Mouse (Mus musculus) intestine, embryonic 15.5 days (tissue): ENCODE results near the gene Tnfaip2. TPM values are rescaled to one million over a fixed set of nuclear protein-coding genes. Genes with fewer than 3 reads are reported as not detected.

ENCODE experiments used
- ATAC-seq: fragments of 200-750 bp; cut with Nextera tagmentation; 2 replicates; pipeline ENCODE4 v1.8.0; 2017; ENCODE audit warnings: moderate TSS enrichment, moderate library complexity
- H3K27ac ChIP-seq: fragments of 300-500 bp; sonication (generic); 2 replicates; pipeline ENCODE4 v1.5.1; 2015; ENCODE audit warnings: mild to moderate bottlenecking, inconsistent platforms
- H3K27me3 ChIP-seq: fragments of 300-500 bp; sonication (generic); replicated peaks from 2 replicates; pipeline ENCODE4 v1.6.1; 2015; ENCODE audit warnings: inconsistent platforms
- H3K36me3 ChIP-seq: fragments of 300-500 bp; sonication (generic); 2 replicates; pipeline ENCODE4 v1.6.1; 2015; ENCODE audit warnings: inconsistent platforms
- H3K4me1 ChIP-seq: fragments of 300-500 bp; sonication (generic); replicated peaks from 2 replicates; pipeline ENCODE4 v1.6.1; 2015; ENCODE audit warnings: inconsistent platforms
- H3K4me2 ChIP-seq: fragments of 300-500 bp; sonication (generic); replicated peaks from 2 replicates; pipeline ENCODE4 v1.6.1; 2015; ENCODE audit warnings: mild to moderate bottlenecking, inconsistent platforms
- H3K4me3 ChIP-seq: fragments of 300-500 bp; sonication (generic); replicated peaks from 2 replicates; pipeline ENCODE4 v1.5.1; 2015; ENCODE audit warnings: inconsistent platforms
- H3K9ac ChIP-seq: fragments of 300-500 bp; sonication (generic); 2 replicates; pipeline ENCODE4 v1.6.1; 2015; ENCODE audit warnings: inconsistent platforms
- H3K9me3 ChIP-seq: fragments of 300-500 bp; sonication (generic); 2 replicates; pipeline ENCODE4 v1.6.1; 2016; ENCODE audit warnings: inconsistent platforms
- WGBS: fragments of 180-500 bp; shearing (Covaris S2); methylation state at CpG from one replicate; pipeline ENCODE4 v1.1.7; 2015; 5-methylcytosine and 5-hydroxymethylcytosine counted together
- polyA plus RNA-seq: library from polyadenylated mRNA; unstranded; fragments of >200 nt; fragmentation: Nextera tagmentation; extraction: Ambion mirVana; gene quantifications from 2 replicates; pipeline ENCODE4 v1.2.1, GENCODE M21; 2015

Gene Tnfaip2
- polyA plus RNA-seq, 1 experiment from 2014 or later: 5.7 TPM

GRCm38 (mm10) chr12:111450359-111450758, 8.1 kb downstream of the Tnfaip2 start:
- WGBS: 45% methylated on average over 6 of the region's 6 CpGs
- Histone ChIP-seq H3K9ac (no peak overlapping the region), H3K9me3 (no peaks in the 10 kb centered on the region), H3K27me3 (peaks cover 49% of the 10 kb centered on the region), H3K36me3 (no peaks in the 10 kb centered on the region), H3K4me2 (no peak overlapping the region), H3K27ac (no peak overlapping the region), H3K4me3 (no peak overlapping the region), H3K4me1 (peaks cover 55% of the 10 kb centered on the region)
- ATAC-seq: no peak

DNA sequence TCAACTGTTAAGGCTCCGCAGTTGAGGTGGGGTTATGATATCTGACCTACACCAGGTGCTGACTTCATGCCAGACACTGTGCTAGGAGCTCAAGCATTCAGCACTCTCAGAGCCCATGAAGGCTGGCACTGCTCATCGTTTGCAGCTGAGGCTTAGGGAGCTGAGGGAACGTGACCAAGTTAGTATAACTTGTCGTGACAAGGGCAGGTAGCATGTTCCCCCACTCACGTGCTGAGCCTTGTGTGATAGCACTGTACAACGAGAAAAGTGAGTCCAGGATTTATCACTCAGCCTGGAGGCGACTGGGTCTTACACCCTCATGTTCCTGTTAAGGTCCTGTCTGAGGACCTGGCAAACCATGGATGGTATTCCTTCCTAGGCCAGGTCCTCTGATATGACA, 9.3 kb downstream of the Tnfaip2 start:
- Histone ChIP-seq H3K27ac (no peak overlapping the region), H3K36me3 (no peaks in the 10 kb centered on the region), H3K4me2 (no peak overlapping the region), H3K27me3 (peaks cover 37% of the 10 kb centered on the region), H3K9ac (no peak overlapping the region), H3K4me1 (peaks cover 58% of the 10 kb centered on the region), H3K9me3 (no peaks in the 10 kb centered on the region), H3K4me3 (no peak overlapping the region)
- 88% methylated on average over 7 of the region's 7 CpGs for WGBS
- no peak for ATAC-seq

- Histone ChIP-seq H3K27ac (0 out of 2 replicates have a peak overlapping the region, but pooled peaks have one; percentile 22), H3K9ac (no peak overlapping the region), H3K4me2 (no peak overlapping the region), H3K9me3 (no peaks in the 10 kb centered on the region), H3K27me3 (peaks cover 13% of the 10 kb centered on the region), H3K36me3 (no peaks in the 10 kb centered on the region), H3K4me3 (no peak overlapping the region), H3K4me1 (peaks cover 45% of the 10 kb centered on the region)
- no peak for ATAC-seq
- 38% methylated on average over 4 of the region's 4 CpGs for WGBS
These were observed 11.8 kb downstream of the Tnfaip2 start for GRCm38 (mm10) chr12:111454021-111454420.

- H3K4me2 ChIP-seq: no peak overlapping the region
- H3K36me3 ChIP-seq: no peaks in the 10 kb centered on the region
- H3K9me3 ChIP-seq: no peaks in the 10 kb centered on the region
- no peak overlapping the region for H3K9ac ChIP-seq
- WGBS: 50% methylated on average over 10 of the region's 10 CpGs
- ATAC-seq: peak; percentile 52; the same call in 1 of the 2 replicates
- peaks cover 39% of the 10 kb centered on the region for H3K4me1 ChIP-seq
- H3K27me3 ChIP-seq: peaks cover 14% of the 10 kb centered on the region
- H3K27ac ChIP-seq: no peak overlapping the region
- no peak overlapping the region for H3K4me3 ChIP-seq
These were observed 12.4 kb downstream of the Tnfaip2 start for GRCm38 (mm10) chr12:111454543-111455280.

- H3K4me1 ChIP-seq: peaks cover 32% of the 10 kb centered on the region
- H3K4me2 ChIP-seq: no peak overlapping the region
- no peak overlapping the region for H3K27ac ChIP-seq
- H3K9ac ChIP-seq: no peak overlapping the region
- no peaks in the 10 kb centered on the region for H3K9me3 ChIP-seq
- H3K36me3 ChIP-seq: no peaks in the 10 kb centered on the region
- no peak; the same call in 1 of the 2 replicates for ATAC-seq
- H3K27me3 ChIP-seq: peaks cover 11% of the 10 kb centered on the region; the same call in 1 of the 2 replicates
- no peak overlapping the region for H3K4me3 ChIP-seq
- 56% methylated on average over 12 of the region's 12 CpGs for WGBS
These were observed 13.1 kb downstream of the Tnfaip2 start for GRCm38 (mm10) chr12:111455311-111455846.

GRCm38 (mm10) chr12:111455860-111456259, 13.6 kb downstream of the Tnfaip2 start:
- Histone ChIP-seq H3K4me2 (no peak overlapping the region), H3K9ac (no peak overlapping the region), H3K4me1 (peaks cover 28% of the 10 kb centered on the region), H3K4me3 (no peak overlapping the region), H3K9me3 (no peaks in the 10 kb centered on the region), H3K27ac (no peak overlapping the region), H3K27me3 (peaks cover 9% of the 10 kb centered on the region; the same call in 1 of the 2 replicates), H3K36me3 (no peaks in the 10 kb centered on the region)
- 63% methylated on average over 8 of the region's 8 CpGs for WGBS
- no peak for ATAC-seq

DNA sequence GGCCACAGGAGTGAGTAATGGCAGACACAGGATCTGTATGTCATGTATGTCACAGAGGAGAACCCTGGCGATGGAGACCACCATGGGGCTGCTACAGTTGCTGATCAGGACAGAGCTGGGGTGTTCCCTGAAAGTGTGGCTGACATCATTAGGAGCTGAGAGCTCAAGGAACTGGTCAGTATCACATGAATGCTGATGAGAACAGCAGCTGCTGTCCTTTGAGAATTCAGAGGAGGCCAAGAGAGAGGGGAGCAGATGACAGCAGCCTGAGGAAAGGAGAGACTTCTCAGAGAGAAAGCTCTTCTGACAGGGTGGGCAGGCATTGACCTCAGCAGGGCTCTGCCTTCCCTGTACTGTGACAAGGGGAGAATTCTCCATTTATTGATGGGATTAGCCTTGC, 15.5 kb downstream of the Tnfaip2 start:
- no peak for ATAC-seq
- 88% methylated on average over 1 of the region's 1 CpGs for WGBS
- Histone ChIP-seq H3K9me3 (no peaks in the 10 kb centered on the region), H3K4me3 (no peak overlapping the region), H3K9ac (no peak overlapping the region), H3K4me1 (peaks cover 35% of the 10 kb centered on the region), H3K36me3 (no peaks in the 10 kb centered on the region), H3K27me3 (peaks cover 10% of the 10 kb centered on the region; the same call in 1 of the 2 replicates), H3K27ac (no peak overlapping the region), H3K4me2 (no peak overlapping the region)

DNA sequence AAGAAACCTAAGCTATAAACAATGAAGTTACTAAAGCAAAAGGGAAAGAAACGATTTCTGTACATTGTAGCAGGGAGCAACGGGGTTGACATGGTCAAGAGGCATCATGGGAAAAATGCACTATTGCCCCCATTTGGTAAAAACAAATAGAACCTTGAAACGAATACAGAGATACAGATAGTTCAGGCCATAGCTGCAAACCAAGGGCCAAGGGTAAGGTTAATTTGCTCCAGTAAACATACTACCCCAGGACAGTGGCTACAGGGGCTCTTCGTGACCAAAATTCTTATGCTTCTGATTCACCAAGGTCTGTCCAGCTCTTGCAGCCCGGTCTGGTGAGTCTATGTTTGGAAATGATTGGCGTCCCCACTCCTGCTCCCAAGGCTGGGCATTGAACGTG, 21.3 kb downstream of the Tnfaip2 start:
- no peak overlapping the region for H3K27ac ChIP-seq
- no peaks in the 10 kb centered on the region for H3K9me3 ChIP-seq
- H3K4me2 ChIP-seq: no peak overlapping the region
- no peak for ATAC-seq
- H3K9ac ChIP-seq: no peak overlapping the region
- 70% methylated on average over 7 of the region's 7 CpGs for WGBS
- 0 out of 2 replicates have a peak, but pooled peaks cover 8% of the 10 kb centered on the region for H3K4me1 ChIP-seq
- H3K4me3 ChIP-seq: no peak overlapping the region
- H3K36me3 ChIP-seq: no peaks in the 10 kb centered on the region
- H3K27me3 ChIP-seq: peaks cover 12% of the 10 kb centered on the region; the same call in 1 of the 2 replicates

- 92% methylated on average over 3 of the region's 3 CpGs for WGBS
- Histone ChIP-seq H3K9ac (no peak overlapping the region), H3K4me3 (no peak overlapping the region), H3K4me1 (0 out of 2 replicates have a peak, but pooled peaks cover 8% of the 10 kb centered on the region), H3K27ac (no peak overlapping the region), H3K4me2 (no peak overlapping the region), H3K36me3 (no peaks in the 10 kb centered on the region), H3K9me3 (no peaks in the 10 kb centered on the region), H3K27me3 (0 out of 2 replicates have a peak, but pooled peaks cover 3% of the 10 kb centered on the region)
- ATAC-seq: no peak
These were observed 24.1 kb downstream of the Tnfaip2 start for GRCm38 (mm10) chr12:111466369-111466768.

DNA sequence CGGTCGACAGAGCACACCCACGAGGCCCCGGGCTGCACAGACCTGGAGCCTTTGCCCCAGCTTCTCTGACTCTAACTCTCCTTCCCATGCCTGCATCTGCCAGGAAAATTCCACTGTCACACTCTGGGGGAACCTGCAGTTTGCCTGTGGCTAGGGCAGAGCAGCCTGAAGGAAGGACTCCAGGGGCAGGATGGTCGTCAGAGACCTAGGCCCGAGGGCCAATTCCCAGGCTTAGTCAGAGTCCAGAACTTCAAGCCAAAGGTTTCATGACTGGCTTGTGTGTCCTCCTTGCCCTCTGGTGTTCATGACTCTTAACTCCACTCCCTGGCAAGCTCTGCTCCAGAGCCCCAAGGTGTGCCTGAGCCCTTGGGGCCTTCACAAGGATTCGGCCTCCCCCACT, 25.9 kb downstream of the Tnfaip2 start:
- Histone ChIP-seq H3K4me3 (no peak overlapping the region), H3K27me3 (no peaks in the 10 kb centered on the region), H3K9ac (no peak overlapping the region), H3K4me1 (0 out of 2 replicates have a peak, but pooled peaks cover 2% of the 10 kb centered on the region), H3K27ac (no peak overlapping the region), H3K9me3 (no peaks in the 10 kb centered on the region), H3K4me2 (no peak overlapping the region), H3K36me3 (no peaks in the 10 kb centered on the region)
- no peak for ATAC-seq
- WGBS: 77% methylated on average over 7 of the region's 7 CpGs

DNA sequence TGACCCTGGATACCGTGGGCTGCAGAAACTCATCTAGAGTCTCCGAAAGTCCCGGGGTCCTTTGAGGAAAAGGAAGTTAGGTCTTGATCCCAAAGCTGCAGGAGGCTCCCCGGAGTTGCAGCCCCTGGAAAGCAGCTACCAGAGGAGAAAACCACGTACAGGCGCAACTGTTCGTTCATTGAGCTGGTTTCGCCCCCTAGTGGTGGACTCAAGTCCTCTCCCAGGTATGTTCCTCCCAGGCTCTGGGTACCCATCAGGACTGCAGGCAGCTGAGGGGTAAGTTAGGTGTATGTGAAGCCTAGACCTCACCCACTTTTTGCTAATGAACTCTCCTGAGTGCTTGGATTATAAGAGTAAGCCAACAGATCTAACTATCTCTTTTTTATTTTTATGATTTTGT, 27.2 kb downstream of the Tnfaip2 start:
- H3K9me3 ChIP-seq: no peaks in the 10 kb centered on the region
- no peak overlapping the region for H3K9ac ChIP-seq
- H3K27ac ChIP-seq: no peak overlapping the region
- H3K27me3 ChIP-seq: no peaks in the 10 kb centered on the region
- no peak overlapping the region for H3K4me2 ChIP-seq
- no peak overlapping the region for H3K4me3 ChIP-seq
- ATAC-seq: peak; percentile 79
- H3K36me3 ChIP-seq: no peaks in the 10 kb centered on the region
- 0 out of 2 replicates have a peak, but pooled peaks cover 2% of the 10 kb centered on the region for H3K4me1 ChIP-seq
- WGBS: 10% methylated on average over 8 of the region's 8 CpGs

DNA sequence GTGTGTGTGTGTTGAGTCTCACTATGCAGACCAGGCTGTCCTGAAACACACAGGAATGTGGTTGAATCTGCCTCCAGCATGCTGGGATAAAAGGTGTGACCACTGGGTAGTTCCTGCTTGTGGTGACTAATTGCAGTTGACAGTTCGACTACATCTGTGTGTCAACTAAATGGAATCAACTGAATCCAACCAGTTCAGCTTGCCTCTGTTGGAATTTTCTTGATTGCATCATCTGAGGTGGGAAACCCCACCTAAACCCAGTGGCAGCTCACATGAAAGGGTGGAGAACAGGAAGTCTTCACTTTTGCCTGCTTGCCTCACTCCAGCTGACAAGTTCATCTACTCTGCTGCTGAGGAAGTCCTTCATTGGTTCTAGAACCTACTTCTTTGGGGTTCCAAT, 28.9 kb downstream of the Tnfaip2 start:
- 63% methylated on average over 1 of the region's 1 CpGs for WGBS
- no peaks in the 10 kb centered on the region for H3K36me3 ChIP-seq
- H3K27ac ChIP-seq: no peak overlapping the region
- H3K4me1 ChIP-seq: peaks cover 11% of the 10 kb centered on the region; the same call in 1 of the 2 replicates
- ATAC-seq: no peak
- H3K27me3 ChIP-seq: no peaks in the 10 kb centered on the region
- H3K4me2 ChIP-seq: no peak overlapping the region
- H3K9ac ChIP-seq: no peak overlapping the region
- H3K9me3 ChIP-seq: no peaks in the 10 kb centered on the region
- H3K4me3 ChIP-seq: no peak overlapping the region
